Mouse (Mus musculus) heart, embryonic 12.5 days (tissue): Measurements from ENCODE around the gene Zfp871. TPM values are rescaled to one million over a fixed set of nuclear protein-coding genes. Genes with fewer than 3 reads are reported as not detected.
"Not testable (repeated sequence)": the region's sequence is repeated elsewhere in the genome, so short reads cannot be mapped to it uniquely, and the experiment has no call there.

ENCODE experiments used
- ATAC-seq: fragments of 200-750 bp; cut with Nextera tagmentation; 2 replicates; pipeline ENCODE4 v1.8.0; 2017; ENCODE audit warnings: moderate TSS enrichment, moderate library complexity; ENCODE audit not compliant: insufficient number of reproducible peaks, low FRiP score
- H3K27ac ChIP-seq: fragments of 300-500 bp; sonication (generic); 2 replicates; pipeline ENCODE4 v1.5.1; 2016; ENCODE audit warnings: mild to moderate bottlenecking, moderate library complexity; ENCODE audit not compliant: poor library complexity, severe bottlenecking
- H3K27me3 ChIP-seq: fragments of 300-500 bp; sonication (generic); replicated peaks from 2 replicates; pipeline ENCODE4 v1.6.1; 2016; ENCODE audit warnings: mild to moderate bottlenecking, moderate library complexity
- H3K36me3 ChIP-seq: fragments of 300-500 bp; sonication (generic); 2 replicates; pipeline ENCODE4 v1.6.1; 2016; ENCODE audit warnings: mild to moderate bottlenecking, moderate library complexity
- H3K4me1 ChIP-seq: fragments of 300-500 bp; sonication (generic); replicated peaks from 2 replicates; pipeline ENCODE4 v1.6.1; 2016; ENCODE audit warnings: mild to moderate bottlenecking
- H3K4me2 ChIP-seq: fragments of 300-500 bp; sonication (generic); 2 replicates; pipeline ENCODE4 v1.6.1; 2016; ENCODE audit warnings: mild to moderate bottlenecking, moderate library complexity
- H3K4me3 ChIP-seq: fragments of 300-500 bp; sonication (generic); 2 replicates; pipeline ENCODE4 v1.5.1; 2016; ENCODE audit warnings: mild to moderate bottlenecking
- H3K9ac ChIP-seq: fragments of 300-500 bp; sonication (generic); 2 replicates; pipeline ENCODE4 v1.6.1; 2016; ENCODE audit warnings: mild to moderate bottlenecking, moderate library complexity
- H3K9me3 ChIP-seq: fragments of 300-500 bp; sonication (generic); replicated peaks from 2 replicates; pipeline ENCODE4 v1.6.1; 2016; ENCODE audit warnings: mild to moderate bottlenecking, moderate library complexity
- WGBS: fragments of 180-500 bp; shearing (Covaris S2); methylation state at CpG from one replicate; pipeline ENCODE4 v1.1.7; 2016; 5-methylcytosine and 5-hydroxymethylcytosine counted together
- polyA plus RNA-seq: library from polyadenylated mRNA; unstranded; fragments of >200 nt; fragmentation: Nextera tagmentation; extraction: Ambion mirVana; gene quantifications from 2 replicates; pipeline ENCODE4 v1.2.1, GENCODE M21; 2016

The Zfp871 gene
- polyA plus RNA-seq, 1 experiment from 2014 or later = 27.6 TPM

GRCm38 (mm10) chr17:32729029-32729428, 59.1 kb downstream of the Zfp871 start:
- Histone ChIP-seq H3K4me1 (no peaks in the 10 kb centered on the region), H3K4me2 (no peak overlapping the region), H3K9ac (no peak overlapping the region), H3K36me3 (no peaks in the 10 kb centered on the region), H3K9me3 (peaks cover 6% of the 10 kb centered on the region), H3K27me3 (no peaks in the 10 kb centered on the region), H3K27ac (no peak overlapping the region), H3K4me3 (no peak overlapping the region)
- no peak for ATAC-seq
- WGBS = 71% methylated on average over 3 of the region's 3 CpGs

- H3K27ac ChIP-seq, H3K9me3 ChIP-seq, H3K27me3 ChIP-seq, ATAC-seq, H3K4me2 ChIP-seq, H3K4me3 ChIP-seq, H3K9ac ChIP-seq, H3K4me1 ChIP-seq, H3K36me3 ChIP-seq: not testable (repeated sequence)
These were observed 61.7 kb downstream of the Zfp871 start for GRCm38 (mm10) chr17:32726360-32726759.

DNA sequence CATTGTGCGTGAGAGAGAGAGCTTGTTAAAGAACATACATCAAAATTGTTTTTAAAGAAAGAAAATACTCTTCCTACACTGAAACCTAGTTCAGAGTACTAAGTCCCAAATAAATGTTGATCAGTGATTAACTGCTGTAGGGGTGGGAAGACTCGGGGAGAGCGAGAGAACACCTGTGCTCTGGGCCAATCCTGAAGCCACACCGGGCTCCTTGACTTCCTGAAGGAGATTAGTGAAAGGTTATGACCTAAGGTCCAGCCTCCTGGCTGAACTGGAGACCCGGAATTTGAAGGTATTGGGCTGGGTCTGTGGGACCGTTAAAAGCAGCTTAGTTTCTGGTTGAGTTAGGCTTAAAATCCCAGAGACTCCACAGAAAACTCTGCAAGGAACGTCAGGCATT, 65.3 kb downstream of the Zfp871 start:
- Histone ChIP-seq H3K9ac (no peak overlapping the region), H3K4me2 (no peak overlapping the region), H3K9me3 (peaks cover 8% of the 10 kb centered on the region; the same call in 1 of the 2 replicates), H3K27me3 (no peaks in the 10 kb centered on the region), H3K36me3 (no peaks in the 10 kb centered on the region), H3K27ac (no peak overlapping the region), H3K4me1 (no peaks in the 10 kb centered on the region), H3K4me3 (no peak overlapping the region)
- no peak for ATAC-seq
- WGBS = 73% methylated on average over 7 of the region's 7 CpGs

GRCm38 (mm10) chr17:32722151-32722550, 65.9 kb downstream of the Zfp871 start:
- not testable (repeated sequence) for H3K4me1 ChIP-seq, H3K9ac ChIP-seq, H3K9me3 ChIP-seq, H3K27me3 ChIP-seq, ATAC-seq, H3K36me3 ChIP-seq, H3K4me3 ChIP-seq, H3K27ac ChIP-seq, H3K4me2 ChIP-seq
- WGBS = 79% methylated on average over 1 of the region's 1 CpGs

Other genes with a start within 250 kb of the Zfp871 start
- gene Cyp4f37, start 167.0 kb downstream of the Zfp871 start, polyA plus RNA-seq = not detected in 2 replicates
- gene Cyp4f40, start 129.4 kb downstream of the Zfp871 start, polyA plus RNA-seq = not detected in 2 replicates
- gene Cyp4f15, start 102.7 kb downstream of the Zfp871 start, polyA plus RNA-seq = 0.23 and 0.38 TPM in 2 replicates
- gene Zfp811, start 21.6 kb upstream of the Zfp871 start, polyA plus RNA-seq = 0.96 and 1.7 TPM in 2 replicates
- 8.7 and 8.8 TPM in 2 replicates for gene Zfp799, start 42.0 kb upstream of the Zfp871 start, polyA plus RNA-seq
- gene Zfp870, start 103.4 kb upstream of the Zfp871 start, polyA plus RNA-seq = 5.3 and 6.2 TPM in 2 replicates
- gene Cyp4f14, start 129.1 kb upstream of the Zfp871 start, polyA plus RNA-seq = not detected in 2 replicates
- gene Cyp4f13, start 159.1 kb upstream of the Zfp871 start, polyA plus RNA-seq = 9.7 and 10.9 TPM in 2 replicates
- gene Zfp472, start 177.5 kb upstream of the Zfp871 start, polyA plus RNA-seq = 5.7 and 6.2 TPM in 2 replicates
- 6.7 and 8.0 TPM in 2 replicates for gene Zfp952, start 204.8 kb upstream of the Zfp871 start, polyA plus RNA-seq
- gene Zfp763, start 245.1 kb upstream of the Zfp871 start, polyA plus RNA-seq = 6.5 and 6.7 TPM in 2 replicates